8 mouse cellular contexts compared by ENCODE assay signal in genomic region chr11:108857678-108858338, GRCm38 (mm10).
DNase-seq lines count a peak whose midpoint lies in the region; ATAC-seq lines count a peak whose summit lies in the region.

No protein-coding gene starts in this region.

- peaks cover 9% of the 10 kb centered on the region; the same call in 1 of the 2 replicates for H3K4me1 ChIP-seq in kidney, embryonic 14.5 days (ENCODE audit: control insufficient read depth, insufficient read depth, low read length)
- peaks cover 20% of the 10 kb centered on the region; the same call in 1 of the 2 replicates for H3K4me1 ChIP-seq in embryonic facial prominence, embryonic 15.5 days
- peaks cover 16% of the 10 kb centered on the region; the same call in 1 of the 2 replicates for H3K4me1 ChIP-seq in heart, embryonic 10.5 days

- H3K27me3 ChIP-seq in kidney, embryonic 14.5 days (ENCODE audit: control insufficient read depth, insufficient read depth, low read length), result no peaks in the 10 kb centered on the region
- H3K27me3 ChIP-seq in embryonic facial prominence, embryonic 15.5 days, result no peaks in the 10 kb centered on the region
- no peaks in the 10 kb centered on the region for H3K27me3 ChIP-seq in heart, embryonic 10.5 days (ENCODE audit: insufficient read depth, poor library complexity, severe bottlenecking)

- H3K27ac ChIP-seq in kidney, embryonic 14.5 days (ENCODE audit: low read depth, low read length), result no peak overlapping the region
- 0 out of 2 replicates have a peak overlapping the region, but pooled peaks have one; percentile 55 for H3K27ac ChIP-seq in embryonic facial prominence, embryonic 15.5 days (replicated peaks)
- no peak overlapping the region for H3K27ac ChIP-seq in heart, embryonic 10.5 days

- H3K4me2 ChIP-seq in kidney, embryonic 14.5 days (replicated peaks; ENCODE audit: low read depth, low read length), result no peak overlapping the region
- no peak overlapping the region for H3K4me2 ChIP-seq in embryonic facial prominence, embryonic 15.5 days (replicated peaks)

- 46% methylated on average over 7 of the region's 7 CpGs for WGBS in kidney, embryonic 14.5 days
- 33% methylated on average over 7 of the region's 7 CpGs for WGBS in embryonic facial prominence, embryonic 15.5 days
- WGBS in heart, embryonic 10.5 days, result 53% methylated on average over 7 of the region's 7 CpGs

- no peak overlapping the region for H3K4me3 ChIP-seq in kidney, embryonic 14.5 days (ENCODE audit: low read length)
- no peak overlapping the region for H3K4me3 ChIP-seq in embryonic facial prominence, embryonic 15.5 days (replicated peaks)
- no peak overlapping the region for H3K4me3 ChIP-seq in heart, embryonic 10.5 days

- H3K36me3 ChIP-seq in kidney, embryonic 14.5 days (ENCODE audit: control insufficient read depth, insufficient read depth, low read length), result no peaks in the 10 kb centered on the region
- no peaks in the 10 kb centered on the region for H3K36me3 ChIP-seq in embryonic facial prominence, embryonic 15.5 days
- H3K36me3 ChIP-seq in heart, embryonic 10.5 days, result no peaks in the 10 kb centered on the region

- no peak overlapping the region for H3K9ac ChIP-seq in kidney, embryonic 14.5 days (ENCODE audit: low read depth, low read length)
- H3K9ac ChIP-seq in embryonic facial prominence, embryonic 15.5 days, result no peak overlapping the region

- ATAC-seq in kidney, embryonic 14.5 days (ENCODE audit: low FRiP score, low TSS enrichment), result peak; percentile 49; the same call in 1 of the 2 replicates
- ATAC-seq in embryonic facial prominence, embryonic 15.5 days (ENCODE audit: insufficient number of reproducible peaks, low FRiP score, low TSS enrichment, low read depth), result no peak; the same call in 1 of the 2 replicates

- no peaks in the 10 kb centered on the region for H3K9me3 ChIP-seq in kidney, embryonic 14.5 days (ENCODE audit: control insufficient read depth, low read length)
- H3K9me3 ChIP-seq in embryonic facial prominence, embryonic 15.5 days (replicated peaks), result no peaks in the 10 kb centered on the region
- H3K9me3 ChIP-seq in heart, embryonic 10.5 days, result no peaks in the 10 kb centered on the region

- DNase-seq in kidney, adult 11 months, result no peak
- DNase-seq in layer of hippocampus, postnatal 36 days, result peak; percentile 50 to 51
- peak; percentile 62 for DNase-seq in lung, postnatal 25 days (ENCODE audit: low spot score)
- no peak for DNase-seq in gastrocnemius, postnatal 4 days (ENCODE audit: low spot score in 2 of 2)
- no peak for DNase-seq in heart, embryonic 10.5 days (ENCODE audit: low spot score)
- DNase-seq in urinary bladder, postnatal 4 days (ENCODE audit: low spot score in 2 of 2), result no peak

Comparison
In these comparisons a context has a peak if more than half of its experiments do, and no peak if none do; other contexts are left out.
1. DNase-seq: peak in layer of hippocampus, postnatal 36 days (2 of 2) and lung, postnatal 25 days (single experiment); none in kidney, adult 11 months (single experiment), gastrocnemius, postnatal 4 days (0 of 2), heart, embryonic 10.5 days (single experiment) and urinary bladder, postnatal 4 days (0 of 2).